Mouse (Mus musculus): ENCODE measurements at regions not wholly inside any gene's neighbourhood (a gene's known extent, or its start where the extent isn't known, plus 50 kb on each side); places are given as distances from the start of the nearest gene placed in this dataset.

GRCm38 (mm10) chr1:43247609-43248008 is 50.8 kb upstream of the Fhl2 start:
- DNase-seq: no peak

- no peak for DNase-seq
Observed at GRCm38 (mm10) chr1:43250281-43250680, 53.5 kb upstream of the Fhl2 start.

GRCm38 (mm10) chr1:43251356-43251755 is 54.6 kb upstream of the Fhl2 start:
- DNase-seq: no peak

GRCm38 (mm10) chr1:43254129-43254528 is 57.3 kb upstream of the Fhl2 start:
- no peak for DNase-seq

GRCm38 (mm10) chr1:43256078-43256477 is 59.3 kb upstream of the Fhl2 start:
- DNase-seq: no peak

GRCm38 (mm10) chr1:43257909-43258308 is 61.1 kb upstream of the Fhl2 start:
- DNase-seq: no peak

GRCm38 (mm10) chr1:43259841-43260240 is 63.1 kb upstream of the Fhl2 start:
- DNase-seq: no peak

GRCm38 (mm10) chr1:43260491-43260890 is 63.7 kb upstream of the Fhl2 start:
- no peak for DNase-seq

- peak; percentile 80 to 81 for DNase-seq
Observed at GRCm38 (mm10) chr1:43264407-43264889, 67.7 kb upstream of the Fhl2 start.

GRCm38 (mm10) chr1:43265699-43266455 is 69.1 kb upstream of the Fhl2 start:
- no peak for DNase-seq

- no peak for DNase-seq
Observed at GRCm38 (mm10) chr1:43269685-43270084, 72.9 kb upstream of the Fhl2 start.

GRCm38 (mm10) chr1:43273236-43273868 is 76.6 kb upstream of the Fhl2 start:
- DNase-seq: no peak

GRCm38 (mm10) chr1:43291736-43292135 is 95.0 kb upstream of the Fhl2 start:
- DNase-seq: no peak

GRCm38 (mm10) chr1:43292561-43292960 is 95.8 kb upstream of the Fhl2 start:
- no peak for DNase-seq

GRCm38 (mm10) chr1:43294221-43295012 is 97.6 kb upstream of the Fhl2 start:
- DNase-seq: no peak

GRCm38 (mm10) chr1:43297579-43297978 is 100.8 kb upstream of the Fhl2 start:
- DNase-seq: no peak

- DNase-seq: no peak
Observed at GRCm38 (mm10) chr1:43298746-43299145, 102.0 kb upstream of the Fhl2 start.

GRCm38 (mm10) chr1:43299490-43300302 is 102.9 kb upstream of the Fhl2 start:
- DNase-seq: peak; percentile 24 to 29

GRCm38 (mm10) chr1:43300676-43301075 is 103.9 kb upstream of the Fhl2 start:
- DNase-seq: no peak

- no peak for DNase-seq
Observed at GRCm38 (mm10) chr1:43301866-43302571, 105.2 kb upstream of the Fhl2 start.

- DNase-seq: no peak
Observed at GRCm38 (mm10) chr1:43302657-43303056, 105.9 kb upstream of the Fhl2 start.
